In the genomic region with DNA sequence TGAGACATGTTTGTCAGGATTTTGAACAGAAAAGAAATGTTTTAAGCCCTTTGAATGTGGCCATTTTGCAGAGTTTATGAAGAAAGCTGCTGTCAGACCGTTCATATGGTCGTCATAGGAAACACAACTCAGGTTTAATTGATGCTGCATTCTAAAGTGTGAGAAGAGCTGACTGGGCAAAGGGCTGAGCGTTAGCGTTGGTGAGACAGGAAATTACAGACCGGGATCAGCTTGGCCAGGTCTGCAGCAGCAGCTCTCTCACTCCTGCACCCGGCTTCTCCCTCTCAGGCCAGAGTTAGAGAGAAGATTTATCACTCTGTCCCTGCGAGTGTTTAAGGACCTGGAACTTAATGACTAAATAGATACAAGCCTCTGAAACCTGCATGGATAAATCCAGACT, we compare ENCODE assay signal across 14 mouse cellular contexts.
DNase-seq lines count a peak whose midpoint lies in the region; ATAC-seq and TF ChIP-seq lines count a peak whose summit lies in the region.
"Had no signal": no experiment of that assay in that cellular context is flagged by ENCODE, and none has a peak within 500 bp of the region (broad histone marks: within the 10 kb centered on the region; RNA-seq: fewer than 3 reads in every experiment).

No protein-coding gene starts in this region.

- H3K4me2 ChIP-seq in midbrain, embryonic 11.5 days = no peak overlapping the region
- H3K4me2 ChIP-seq in midbrain, postnatal 0 days (ENCODE audit: low read depth, low read length, poor library complexity, severe bottlenecking) = no peak overlapping the region
- no peak overlapping the region for H3K4me2 ChIP-seq in limb, embryonic 11.5 days (ENCODE audit: low read depth, severe bottlenecking)
- H3K4me2 ChIP-seq: embryonic facial prominence, embryonic 12.5 days; lung, embryonic 15.5 days had no signal

- TF ChIP-seq POLR2A in lung, adult 2 months (IDR thresholded peaks at IDR 0.05; ENCODE audit: borderline replicate concordance, extremely low read depth, low read depth, low read length) = no peak

- no peaks in the 10 kb centered on the region for H3K9me3 ChIP-seq in heart, embryonic 10.5 days
- no peaks in the 10 kb centered on the region for H3K9me3 ChIP-seq in midbrain, embryonic 11.5 days (ENCODE audit: control insufficient read depth, low read length)
- no peaks in the 10 kb centered on the region for H3K9me3 ChIP-seq in midbrain, postnatal 0 days (ENCODE audit: low read length)
- H3K9me3 ChIP-seq in limb, embryonic 11.5 days (ENCODE audit: control insufficient read depth, low read length) = no peaks in the 10 kb centered on the region
- H3K9me3 ChIP-seq: embryonic facial prominence, embryonic 12.5 days; lung, embryonic 15.5 days had no signal

- intact Hi-C loops in heart, postnatal 14 days (cut with DNase I) = no loop called here

- no peaks in the 10 kb centered on the region for H3K27me3 ChIP-seq in heart, embryonic 10.5 days (ENCODE audit: insufficient read depth, poor library complexity, severe bottlenecking)
- H3K27me3 ChIP-seq in midbrain, embryonic 11.5 days (ENCODE audit: control insufficient read depth, insufficient read depth, low read length) = no peaks in the 10 kb centered on the region; the same call in 1 of the 2 replicates
- no peaks in the 10 kb centered on the region for H3K27me3 ChIP-seq in midbrain, postnatal 0 days (ENCODE audit: insufficient read depth, low read length)
- no peaks in the 10 kb centered on the region for H3K27me3 ChIP-seq in limb, embryonic 11.5 days (ENCODE audit: control insufficient read depth, insufficient read depth, low read length)
- H3K27me3 ChIP-seq: lung, embryonic 15.5 days had no signal

- no peak overlapping the region; the same call in 1 of the 2 replicates for H3K9ac ChIP-seq in midbrain, embryonic 11.5 days (ENCODE audit: low read length)
- no peak overlapping the region for H3K9ac ChIP-seq in midbrain, postnatal 0 days (replicated peaks; ENCODE audit: low read length, poor library complexity, severe bottlenecking)
- H3K9ac ChIP-seq in limb, embryonic 11.5 days (ENCODE audit: low read length) = no peak overlapping the region
- H3K9ac ChIP-seq: embryonic facial prominence, embryonic 12.5 days; lung, embryonic 15.5 days had no signal

- DNase-seq in heart, embryonic 10.5 days (ENCODE audit: low spot score) = peak; percentile 46
- no peak for DNase-seq in heart, postnatal 14 days
- DNase-seq in midbrain, embryonic 11.5 days (ENCODE audit: low spot score, missing footprints) = peak; percentile 91
- DNase-seq in midbrain, postnatal 0 days (ENCODE audit: low spot score) = no peak
- peak; percentile 42 for DNase-seq in limb, embryonic 11.5 days (ENCODE audit: low spot score)
- no peak for DNase-seq in layer of hippocampus, adult 2 months (ENCODE audit: low spot score in 2 of 2)
- DNase-seq in lung, adult 2 months = no peak
- DNase-seq: adrenal gland, postnatal 14 days; cerebellum, adult 9-11 months; heart, adult 2 months; kidney, postnatal 4 days; thymus, postnatal 4 days had no signal

- peaks cover 7% of the 10 kb centered on the region; the same call in 1 of the 2 replicates for H3K36me3 ChIP-seq in heart, embryonic 10.5 days
- no peaks in the 10 kb centered on the region for H3K36me3 ChIP-seq in midbrain, embryonic 11.5 days (ENCODE audit: control insufficient read depth, insufficient read depth, low read length)
- no peaks in the 10 kb centered on the region for H3K36me3 ChIP-seq in midbrain, postnatal 0 days (ENCODE audit: insufficient read depth, low read length)
- peaks cover 4% of the 10 kb centered on the region for H3K36me3 ChIP-seq in limb, embryonic 11.5 days (ENCODE audit: control insufficient read depth, insufficient read depth, low read length)
- H3K36me3 ChIP-seq: lung, embryonic 15.5 days had no signal

- H3K27ac ChIP-seq in heart, embryonic 10.5 days = 0 out of 2 replicates have a peak overlapping the region, but pooled peaks have one; percentile 13
- peak overlapping the region; percentile 30; the same call in 1 of the 2 replicates for H3K27ac ChIP-seq in midbrain, embryonic 11.5 days (ENCODE audit: low read depth, low read length)
- no peak overlapping the region for H3K27ac ChIP-seq in midbrain, postnatal 0 days (ENCODE audit: low read depth, low read length)
- H3K27ac ChIP-seq in limb, embryonic 11.5 days (replicated peaks; ENCODE audit: low read depth, low read length) = no peak overlapping the region
- H3K27ac ChIP-seq in layer of hippocampus, adult 2 months = no peak overlapping the region
- H3K27ac ChIP-seq: embryonic facial prominence, embryonic 12.5 days; heart, adult 2 months; lung, embryonic 15.5 days had no signal

- H3K4me1 ChIP-seq in heart, embryonic 10.5 days = peaks cover 78% of the 10 kb centered on the region
- H3K4me1 ChIP-seq in midbrain, embryonic 11.5 days (ENCODE audit: control insufficient read depth, insufficient read depth, low read length) = peaks cover 39% of the 10 kb centered on the region
- 0 out of 2 replicates have a peak, but pooled peaks cover 2% of the 10 kb centered on the region for H3K4me1 ChIP-seq in midbrain, postnatal 0 days (ENCODE audit: insufficient read depth, low read length)
- peaks cover 32% of the 10 kb centered on the region for H3K4me1 ChIP-seq in limb, embryonic 11.5 days (ENCODE audit: control insufficient read depth, insufficient read depth, low read length)
- no peaks in the 10 kb centered on the region for H3K4me1 ChIP-seq in lung, adult 2 months (ENCODE audit: control insufficient read depth, insufficient read depth, low read length)
- H3K4me1 ChIP-seq: lung, embryonic 15.5 days had no signal

- no peak for TF ChIP-seq CTCF in midbrain, postnatal 0 days (IDR thresholded peaks at IDR 0.05)
- TF ChIP-seq CTCF in layer of hippocampus, adult 2 months (conservative IDR thresholded peaks at IDR 0.05) = no peak
- TF ChIP-seq CTCF in lung, adult 2 months (IDR thresholded peaks at IDR 0.05; ENCODE audit: insufficient read depth, low read length) = no peak

- ATAC-seq in midbrain, embryonic 11.5 days (ENCODE audit: low FRiP score) = no peak
- no peak for ATAC-seq in midbrain, postnatal 0 days (ENCODE audit: low FRiP score)
- no peak for ATAC-seq in limb, embryonic 11.5 days (ENCODE audit: insufficient number of reproducible peaks, low FRiP score, low TSS enrichment, low read depth)

- no peak overlapping the region for H3K4me3 ChIP-seq in heart, embryonic 10.5 days
- no peak overlapping the region for H3K4me3 ChIP-seq in midbrain, embryonic 11.5 days (ENCODE audit: low read depth, low read length)
- H3K4me3 ChIP-seq in midbrain, postnatal 0 days (ENCODE audit: low read depth, low read length) = no peak overlapping the region
- no peak overlapping the region for H3K4me3 ChIP-seq in limb, embryonic 11.5 days (ENCODE audit: low read depth, low read length)
- no peak overlapping the region for H3K4me3 ChIP-seq in layer of hippocampus, adult 2 months
- no peak overlapping the region for H3K4me3 ChIP-seq in lung, adult 2 months (replicated peaks; ENCODE audit: extremely low read depth, low read depth, low read length)
- H3K4me3 ChIP-seq: embryonic facial prominence, embryonic 12.5 days; heart, adult 2 months; lung, embryonic 15.5 days had no signal

- WGBS in heart, embryonic 10.5 days = 25% methylated on average over 7 of the region's 7 CpGs
- WGBS in midbrain, embryonic 11.5 days = 11% methylated on average over 7 of the region's 7 CpGs
- WGBS in midbrain, postnatal 0 days = 16% methylated on average over 7 of the region's 7 CpGs
- 2% methylated on average over 7 of the region's 7 CpGs for WGBS in limb, embryonic 11.5 days
- WGBS in lung, adult 2 months = 47% methylated on average over 7 of the region's 7 CpGs

Comparison
In these comparisons a context has a peak if more than half of its experiments do, and no peak if none do; other contexts are left out.
1. DNase-seq: peak in heart, embryonic 10.5 days (single experiment), midbrain, embryonic 11.5 days (single experiment) and limb, embryonic 11.5 days (single experiment); none in heart, postnatal 14 days (0 of 2), midbrain, postnatal 0 days (single experiment), layer of hippocampus, adult 2 months (0 of 2) and lung, adult 2 months (single experiment).
2. H3K27ac ChIP-seq: peak in heart, embryonic 10.5 days (single experiment) and midbrain, embryonic 11.5 days (single experiment); none in midbrain, postnatal 0 days (single experiment), limb, embryonic 11.5 days (single experiment) and layer of hippocampus, adult 2 months (single experiment).